Mouse (Mus musculus) small intestine, adult 2 months (tissue): ENCODE measurements around the gene Wdsub1.

ENCODE experiments used
- CTCF ChIP-seq: fragments of 200-500 bp; IDR thresholded peaks from 2 replicates; pipeline ENCODE4 v1.5.1; 2012; ENCODE audit warnings: low read depth, mild to moderate bottlenecking, control low read depth, inconsistent platforms, low read length, moderate library complexity, mixed read lengths; ENCODE audit not compliant: insufficient replicate concordance, insufficient read length; ENCODE audit errors: extremely low read depth
- POLR2A ChIP-seq: fragments of 200-500 bp; IDR thresholded peaks from 2 replicates; pipeline ENCODE4 v1.6.1; 2012; ENCODE audit warnings: low read depth, mild to moderate bottlenecking, control low read depth, inconsistent platforms, low read length, moderate library complexity

GRCm38 (mm10) chr2:59828103-59828655, 54.2 kb downstream of the Wdsub1 start:
- no peak for TF ChIP-seq CTCF
- TF ChIP-seq POLR2A = no peak
